Mouse (Mus musculus) frontal cortex, postnatal 10 days (tissue): ENCODE data around the gene Rabgap1l.
A peak's percentile ranks its signal among the peaks of the same experiment; 100 is the strongest.

ENCODE experiments used
- DNase-seq, 2 experiments: peaks; one replicate each; pipeline ENCODE4 v3.0.0; 2022; ENCODE audit warnings: low spot score in 2 of 2, mixed read lengths in 1 of 2

Gene Rabgap1l

DNA sequence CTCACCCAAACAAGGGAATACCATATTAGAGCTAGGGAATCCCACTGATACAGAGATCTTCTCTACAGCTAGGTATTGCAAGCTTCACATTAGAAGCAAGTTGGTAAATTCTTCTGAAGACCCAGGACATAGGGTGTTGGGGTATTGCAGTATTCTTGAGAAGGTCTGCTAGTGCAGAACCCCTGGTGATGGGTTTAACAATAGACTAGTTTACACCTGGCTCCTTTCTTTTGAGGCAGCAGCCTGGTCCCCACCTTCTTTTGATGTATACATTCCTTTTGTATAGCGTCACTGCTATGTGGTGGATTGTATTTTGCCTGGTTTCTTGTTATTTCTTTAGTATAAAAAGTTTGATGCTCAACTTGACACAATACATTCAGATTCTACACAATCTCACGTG is 405.6 kb downstream of the Rabgap1l start:
- DNase-seq, result no peak

GRCm38 (mm10) chr1:160378367-160378766 is 414.6 kb downstream of the Rabgap1l start:
- DNase-seq, result no peak

DNA sequence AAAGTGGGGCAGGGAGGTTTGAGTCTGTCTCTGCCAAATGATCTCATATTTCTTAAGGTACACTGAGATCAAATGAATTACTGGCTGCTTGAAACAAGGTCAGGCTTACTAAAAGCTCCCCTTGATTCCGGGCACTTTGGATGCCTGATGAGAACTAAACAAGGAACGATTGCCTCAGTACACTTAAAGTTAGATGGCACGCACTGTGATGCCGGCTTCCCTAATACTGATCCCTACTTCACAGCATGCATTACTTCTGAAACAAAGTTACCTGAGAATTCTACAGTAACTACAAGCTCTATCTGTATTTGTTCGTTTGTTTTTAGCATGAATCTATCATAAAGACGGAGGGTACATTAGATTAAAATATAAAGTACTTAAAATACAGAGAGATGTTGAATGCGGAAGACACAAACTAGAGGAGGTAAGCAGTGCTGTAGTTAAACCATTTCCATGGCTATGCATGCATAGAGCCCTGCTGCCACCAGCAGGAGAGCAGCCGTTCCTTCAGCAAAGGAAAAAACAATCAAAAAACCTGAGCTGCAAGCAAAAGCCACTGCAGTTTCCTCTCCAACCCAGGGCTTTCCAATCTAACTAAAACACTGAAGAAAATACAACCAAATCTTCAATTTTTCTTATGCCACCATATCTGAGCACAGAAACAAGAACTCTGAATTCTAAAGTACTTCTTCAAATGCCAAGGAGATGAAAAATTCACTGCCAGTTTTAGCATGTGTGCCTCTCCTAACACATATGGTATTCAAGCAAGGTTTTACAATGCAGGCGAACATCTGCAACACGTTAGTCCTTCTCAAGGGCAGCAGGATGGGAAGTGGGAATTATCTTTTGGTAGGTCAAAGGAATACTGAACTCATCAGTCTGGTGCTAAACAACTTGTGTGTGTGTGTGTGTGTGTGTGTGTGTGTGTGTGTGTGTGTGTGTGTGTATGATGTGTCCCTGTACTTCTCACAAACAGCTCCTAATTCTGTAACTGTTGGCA is 415.4 kb downstream of the Rabgap1l start:
- DNase-seq, result peak in 1 of 2 experiments; percentile 42

DNA sequence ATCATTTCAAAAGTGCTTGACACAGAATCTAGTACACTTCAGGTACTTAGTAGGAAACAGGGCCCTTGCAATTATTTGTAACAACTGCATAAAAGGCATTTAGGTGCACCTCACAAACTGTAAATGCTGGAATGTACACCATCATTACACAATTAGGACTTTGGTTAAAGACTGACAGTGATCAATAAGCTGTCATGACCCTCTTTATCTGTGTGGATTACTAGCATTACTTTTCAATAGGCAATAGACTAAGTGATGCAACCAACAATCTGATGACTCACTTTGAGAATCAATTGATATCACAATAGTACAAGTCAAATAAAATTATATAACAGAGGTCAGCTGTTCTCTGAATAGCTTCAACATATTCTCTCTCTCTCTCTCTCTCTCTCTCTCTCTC is 418.5 kb downstream of the Rabgap1l start:
- DNase-seq, result no peak

DNA sequence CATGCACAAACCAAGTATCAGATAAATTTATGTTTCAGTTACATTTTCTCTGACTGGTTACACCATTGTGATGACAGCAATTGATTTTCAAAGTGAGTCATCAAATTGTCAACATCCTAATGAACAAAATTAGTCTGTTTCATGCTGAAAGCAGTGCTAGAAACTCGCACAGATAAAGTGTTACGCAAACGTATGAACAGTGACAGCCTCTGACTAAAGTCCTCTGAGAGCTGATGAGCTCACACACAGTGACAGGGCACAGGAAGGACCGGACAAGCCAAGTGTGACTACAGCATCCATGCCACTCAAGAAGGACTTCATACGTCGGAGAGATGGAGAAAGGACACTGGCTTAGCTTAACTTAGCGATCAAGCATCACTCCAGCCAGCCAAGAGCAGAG is 419.7 kb downstream of the Rabgap1l start:
- no peak for DNase-seq

DNA sequence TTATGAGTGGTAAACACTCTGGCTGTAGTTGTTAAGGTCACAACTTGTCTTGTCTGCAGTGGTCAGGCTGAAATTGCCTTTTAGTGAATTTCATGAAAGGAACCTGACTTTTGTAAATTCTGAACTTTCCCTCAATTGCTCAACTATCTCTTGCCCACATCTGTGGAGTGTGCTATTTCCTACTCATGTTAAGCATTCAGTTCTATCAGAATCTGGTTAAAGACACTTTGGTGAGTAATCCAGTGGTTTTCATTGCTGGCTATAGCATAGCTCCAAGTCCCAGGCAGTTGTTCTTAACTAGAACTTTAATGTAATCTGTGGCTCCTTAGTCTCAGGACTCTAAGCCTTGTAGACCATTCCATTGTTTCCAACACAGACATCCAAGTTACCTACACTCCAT is 421.3 kb downstream of the Rabgap1l start:
- no peak for DNase-seq

DNA sequence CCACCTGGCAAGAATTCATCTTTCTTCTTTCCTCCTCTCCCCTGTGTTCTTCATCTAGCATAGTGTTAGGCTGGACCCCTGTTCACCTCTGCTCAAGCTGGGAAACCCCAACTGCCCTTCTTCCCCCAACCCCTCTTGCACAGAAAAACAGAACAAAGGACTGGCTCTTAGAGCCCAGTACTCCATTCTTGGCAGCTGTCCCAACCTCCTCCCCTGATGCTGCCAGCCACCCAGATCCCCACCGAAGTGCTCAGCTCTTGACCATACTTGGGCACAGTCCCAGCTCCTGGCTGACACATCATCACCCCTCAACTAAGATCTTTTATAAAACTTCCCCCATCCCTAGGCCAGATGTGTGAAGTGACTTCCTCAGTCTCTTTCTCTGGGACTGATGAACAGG is 422.5 kb downstream of the Rabgap1l start:
- DNase-seq, result peak in 1 of 2 experiments; percentile 15

GRCm38 (mm10) chr1:160366615-160367014 is 426.4 kb downstream of the Rabgap1l start:
- no peak for DNase-seq

DNA sequence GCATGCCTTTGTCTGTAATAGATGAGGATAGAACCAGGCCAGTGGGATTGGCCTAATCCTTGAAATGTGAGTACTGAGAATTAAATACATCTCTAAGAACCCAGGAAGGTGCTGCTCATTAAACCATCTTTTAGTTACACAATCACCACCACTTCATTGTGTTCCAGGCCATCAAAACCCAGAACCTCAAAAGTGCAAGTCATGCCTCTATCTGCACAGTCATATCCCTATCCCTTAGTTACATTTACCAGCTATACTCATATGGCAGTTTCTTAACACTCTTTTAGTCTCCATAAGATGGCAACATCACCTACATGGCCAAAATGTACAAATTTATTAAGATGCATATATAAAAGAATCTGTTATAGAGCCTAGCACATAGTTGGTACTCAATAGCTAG is 435.7 kb downstream of the Rabgap1l start:
- no peak for DNase-seq

GRCm38 (mm10) chr1:160353732-160354455 is 439.1 kb downstream of the Rabgap1l start:
- no peak for DNase-seq

DNA sequence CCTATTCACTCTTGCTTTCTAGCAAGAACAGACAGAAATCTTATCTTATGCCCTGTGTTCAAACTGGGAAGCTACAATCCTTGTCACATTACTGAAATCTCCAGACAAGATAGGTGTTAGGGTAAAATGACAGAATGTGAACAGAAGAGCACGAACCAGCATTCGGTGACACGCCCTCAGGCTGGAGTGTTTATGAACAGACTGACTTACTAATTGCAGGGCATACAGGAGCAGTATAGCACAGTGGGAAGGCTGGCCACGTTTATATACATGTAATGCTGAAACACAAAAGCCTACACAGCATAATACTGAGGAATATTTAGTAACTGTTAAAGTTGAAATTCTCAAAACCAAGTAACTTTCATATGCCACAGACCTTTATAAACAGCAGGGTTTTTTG is 440.7 kb downstream of the Rabgap1l start:
- DNase-seq, result no peak

- DNase-seq, result peak; percentile 71 to 72
These were observed 441.2 kb downstream of the Rabgap1l start for GRCm38 (mm10) chr1:160351880-160352234.

DNA sequence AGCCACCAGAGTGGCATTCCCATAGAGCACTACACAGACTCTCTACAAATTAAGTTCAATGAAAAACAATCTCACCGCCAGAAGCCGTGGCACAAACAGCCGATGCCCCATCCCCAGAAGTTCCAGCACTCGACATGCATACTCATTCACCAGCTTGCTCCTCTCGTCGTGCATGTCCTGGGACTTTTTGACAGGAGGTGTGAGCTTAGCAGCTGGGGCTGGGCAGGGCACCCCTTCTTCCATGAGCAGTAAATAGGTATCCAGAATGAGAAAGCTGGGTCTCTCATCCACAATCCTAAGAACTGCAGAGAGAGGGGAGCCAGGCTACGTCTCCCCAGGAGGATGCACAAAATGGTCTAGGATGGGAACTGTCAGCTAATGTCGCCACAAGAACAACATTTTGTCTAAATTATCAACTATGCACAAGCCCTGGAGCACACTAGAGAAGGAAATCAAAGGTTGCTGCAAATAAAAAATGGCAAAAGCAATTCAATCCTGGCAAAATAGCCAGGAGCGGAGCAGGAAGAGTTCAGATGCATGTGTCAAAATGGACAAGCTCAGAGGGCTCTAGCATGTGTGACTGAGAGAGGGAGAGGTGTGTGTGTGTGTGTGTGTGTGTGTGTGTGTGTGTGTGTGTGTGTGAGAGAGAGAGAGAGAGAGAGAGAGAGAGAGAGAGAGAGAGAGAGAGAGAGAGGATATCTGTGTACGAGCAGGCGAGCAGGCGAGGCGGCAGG is 441.7 kb downstream of the Rabgap1l start:
- peak in 1 of 2 experiments; percentile 16 for DNase-seq

GRCm38 (mm10) chr1:160340653-160341052 is 452.4 kb downstream of the Rabgap1l start:
- no peak for DNase-seq

DNA sequence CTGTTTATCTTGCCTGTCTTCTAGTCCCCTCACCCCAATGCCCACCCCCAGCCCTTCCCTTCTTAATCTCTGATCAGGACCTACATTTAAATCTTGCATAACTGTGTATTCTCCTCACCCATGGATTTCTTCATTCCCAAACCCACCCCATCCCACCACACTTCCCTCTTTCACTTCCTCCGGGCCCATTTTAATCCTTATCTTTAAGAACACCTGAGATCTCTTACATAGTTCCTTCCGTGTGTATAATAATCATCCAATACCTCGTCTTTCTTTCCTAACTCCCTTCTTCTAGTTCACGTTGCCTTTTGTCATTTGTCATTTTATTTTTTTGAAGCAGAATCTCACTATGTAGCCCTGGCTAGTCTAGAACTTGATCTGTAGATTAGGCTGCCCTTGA is 453.6 kb downstream of the Rabgap1l start:
- DNase-seq, result no peak

GRCm38 (mm10) chr1:160334791-160335190 is 458.2 kb downstream of the Rabgap1l start:
- DNase-seq, result no peak

GRCm38 (mm10) chr1:160330828-160331227 is 462.2 kb downstream of the Rabgap1l start:
- DNase-seq, result no peak

- no peak for DNase-seq
These were observed 462.8 kb downstream of the Rabgap1l start for GRCm38 (mm10) chr1:160330222-160330621.

GRCm38 (mm10) chr1:160329788-160330187 is 463.2 kb downstream of the Rabgap1l start:
- no peak for DNase-seq

DNA sequence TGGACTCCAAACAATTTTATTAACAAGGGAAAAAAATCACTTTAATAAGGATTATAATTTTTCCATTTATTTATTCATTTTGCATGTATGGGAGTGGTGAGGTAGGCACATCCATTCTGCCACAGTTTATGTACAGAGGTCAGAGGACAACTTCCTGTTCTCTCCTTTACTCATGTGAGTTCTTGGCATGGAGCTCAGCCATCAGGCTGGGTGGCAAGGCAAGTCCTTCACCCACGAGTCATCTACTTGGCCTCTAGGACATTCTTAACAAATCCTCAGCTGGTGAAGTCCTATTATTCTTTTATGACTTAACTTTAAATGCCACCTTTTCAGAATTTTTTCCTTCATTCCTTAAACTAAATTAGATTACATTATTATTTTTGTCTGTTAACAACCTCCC is 465.5 kb downstream of the Rabgap1l start:
- DNase-seq, result no peak

DNA sequence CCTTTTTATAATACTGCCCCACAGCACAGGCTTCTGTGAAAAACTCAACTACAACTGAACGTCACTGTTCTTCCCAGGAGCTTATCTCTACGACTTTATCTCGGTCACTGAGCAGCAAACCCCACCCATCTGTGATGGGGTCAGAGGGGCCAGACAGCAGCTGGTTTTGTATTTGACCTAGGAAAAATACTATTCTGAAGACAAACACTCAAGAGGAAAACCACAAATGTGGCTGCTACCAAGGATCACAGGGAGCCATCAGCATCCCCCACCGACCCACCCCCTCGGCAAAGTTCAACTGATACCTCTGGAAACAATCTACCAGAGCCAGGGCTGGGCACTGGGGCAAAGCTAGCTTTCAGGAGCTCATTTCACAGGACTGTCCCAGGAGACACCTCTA is 467.5 kb downstream of the Rabgap1l start:
- DNase-seq, result no peak

DNA sequence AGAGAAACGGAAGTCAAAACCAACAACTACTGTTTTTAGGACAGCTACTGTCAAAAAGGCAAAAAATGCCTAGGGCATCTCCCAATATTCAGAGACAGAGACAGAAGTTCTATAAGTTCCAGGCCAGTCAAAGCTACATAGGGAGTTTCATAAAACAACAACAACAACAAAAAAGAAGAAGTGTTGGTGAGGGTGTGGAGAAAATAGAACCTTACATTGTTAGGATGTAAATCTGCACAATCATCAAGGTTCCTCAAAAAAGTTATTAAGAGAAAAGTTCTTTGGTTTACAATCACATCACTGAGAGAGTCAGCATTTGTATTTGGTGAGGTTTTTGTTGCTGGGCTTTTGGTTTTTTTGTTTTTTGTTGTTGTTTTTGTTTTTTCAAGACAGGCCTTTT is 472.3 kb downstream of the Rabgap1l start:
- DNase-seq, result no peak
